Mouse (Mus musculus): ENCODE data around the gene Gm20425. TPM values are rescaled to one million over a fixed set of nuclear protein-coding genes. Genes with fewer than 3 reads are reported as not detected.
A peak's percentile ranks its signal among the peaks of the same experiment; 100 is the strongest.

The Gm20425 gene
- polyA plus RNA-seq, 1 experiment from 2014 or later, result not detected

GRCm38 (mm10) chr9:103234565-103235165, 4.6 kb upstream of the Gm20425 start:
- H3K27ac ChIP-seq (replicated peaks), result no peak overlapping the region
- 49% methylated on average over 7 of the region's 7 CpGs for WGBS

GRCm38 (mm10) chr9:103234059-103234458, 4.0 kb upstream of the Gm20425 start:
- H3K27me3 ChIP-seq, result no peaks in the 10 kb centered on the region
- no peak overlapping the region for H3K4me3 ChIP-seq
- H3K36me3 ChIP-seq, result no peaks in the 10 kb centered on the region
- H3K4me2 ChIP-seq, result no peak overlapping the region
- ATAC-seq (ENCODE audit: low FRiP score, low read depth), result no peak
- H3K4me1 ChIP-seq (replicated peaks), result peaks cover 12% of the 10 kb centered on the region
- no peak overlapping the region for H3K27ac ChIP-seq (replicated peaks)
- H3K9ac ChIP-seq, result no peak overlapping the region
- 80% methylated on average over 7 of the region's 7 CpGs for WGBS
- no peaks in the 10 kb centered on the region for H3K9me3 ChIP-seq

More at GRCm38 (mm10) chr9:103234565-103235165, 4.6 kb upstream of the Gm20425 start:
- Histone ChIP-seq H3K27me3 (no peaks in the 10 kb centered on the region), H3K9me3 (no peaks in the 10 kb centered on the region), H3K36me3 (no peaks in the 10 kb centered on the region), H3K4me2 (no peak overlapping the region), H3K4me1 (replicated peaks) (peaks cover 12% of the 10 kb centered on the region), H3K4me3 (no peak overlapping the region), H3K9ac (no peak overlapping the region)
- ATAC-seq (ENCODE audit: low FRiP score, low read depth), result no peak

DNA sequence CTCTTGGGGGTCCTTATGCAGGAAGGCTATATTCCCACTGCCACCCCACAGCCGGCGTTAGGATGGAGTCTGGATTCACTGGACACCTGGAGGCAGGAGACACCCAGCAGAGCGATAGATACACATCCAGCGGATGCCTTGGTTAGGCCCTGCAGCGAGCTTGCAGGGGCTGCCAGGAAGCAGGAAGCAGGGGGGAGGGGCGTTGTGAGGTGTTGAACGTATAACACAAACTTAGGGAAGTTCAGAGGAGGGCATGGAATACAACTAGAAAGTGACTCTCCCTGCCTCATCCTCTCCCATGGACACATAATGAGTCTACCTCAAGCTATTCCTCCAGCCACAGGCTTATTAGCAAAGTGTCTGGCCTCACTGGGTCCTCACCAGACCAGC, 2.9 kb upstream of the Gm20425 start:
- no peak overlapping the region for H3K9ac ChIP-seq
- H3K4me1 ChIP-seq (replicated peaks), result peaks cover 12% of the 10 kb centered on the region
- no peak overlapping the region for H3K27ac ChIP-seq (replicated peaks)
- no peaks in the 10 kb centered on the region for H3K36me3 ChIP-seq
- no peak overlapping the region for H3K4me2 ChIP-seq
- WGBS, result 81% methylated on average over 7 of the region's 7 CpGs
- H3K9me3 ChIP-seq, result no peaks in the 10 kb centered on the region
- ATAC-seq (ENCODE audit: low FRiP score, low read depth), result no peak
- no peak overlapping the region for H3K4me3 ChIP-seq
- H3K27me3 ChIP-seq, result no peaks in the 10 kb centered on the region

GRCm38 (mm10) chr9:103232232-103233005, 2.3 kb upstream of the Gm20425 start:
- ATAC-seq (ENCODE audit: low FRiP score, low read depth), result no peak
- 94% methylated on average over 7 of the region's 7 CpGs for WGBS
- H3K9me3 ChIP-seq, result no peaks in the 10 kb centered on the region

DNA sequence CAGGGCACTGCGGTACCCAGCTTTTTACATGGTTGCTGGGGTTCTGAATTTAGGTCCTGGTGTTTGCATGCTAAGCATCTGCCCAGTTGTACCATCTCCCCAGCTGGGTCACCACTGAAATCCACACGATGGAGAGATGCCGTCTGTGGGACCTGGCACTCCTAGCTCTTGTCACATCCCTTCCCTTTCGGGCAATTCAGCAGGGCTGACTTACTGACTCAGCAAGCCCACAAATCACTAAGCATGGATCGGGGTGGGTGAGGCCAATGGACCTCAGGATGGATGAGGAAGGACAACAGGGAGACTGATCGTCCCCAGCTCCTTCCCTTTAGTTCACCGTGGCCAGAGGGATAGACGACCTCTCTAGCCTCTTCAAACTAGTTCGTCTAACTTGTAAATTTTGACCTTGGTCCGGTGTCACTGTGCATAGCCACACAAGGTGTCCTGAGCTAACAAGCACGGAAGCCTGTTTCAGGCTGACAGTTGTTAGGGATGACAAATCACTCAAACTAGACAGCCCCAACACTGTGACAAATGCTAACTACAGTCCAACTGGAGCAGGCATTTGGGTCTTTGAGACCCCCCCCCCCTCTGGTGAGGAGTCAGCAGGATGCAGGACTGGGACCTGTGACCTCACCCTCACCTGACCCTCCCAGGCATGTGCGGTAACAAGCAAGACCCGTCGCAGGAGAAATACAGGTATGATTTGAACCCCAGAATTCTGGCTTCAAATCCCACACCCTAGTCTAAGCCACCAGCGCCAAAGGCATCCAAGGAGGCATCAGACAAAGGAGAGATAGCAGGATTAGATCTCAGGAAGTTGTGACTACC, 855 bp downstream of the Gm20425 start:
- Histone ChIP-seq H3K27me3 (no peaks in the 10 kb centered on the region), H3K4me2 (peak overlapping the region; percentile 41; the same call in 1 of the 2 replicates)

More at GRCm38 (mm10) chr9:103232232-103233005, 2.3 kb upstream of the Gm20425 start:
- Histone ChIP-seq H3K36me3 (no peaks in the 10 kb centered on the region), H3K27me3 (no peaks in the 10 kb centered on the region), H3K27ac (replicated peaks) (no peak overlapping the region), H3K4me1 (replicated peaks) (peaks cover 12% of the 10 kb centered on the region), H3K4me2 (no peak overlapping the region), H3K4me3 (no peak overlapping the region), H3K9ac (no peak overlapping the region)

GRCm38 (mm10) chr9:103228370-103229003, 1.6 kb downstream of the Gm20425 start:
- 79% methylated on average over 13 of the region's 13 CpGs for WGBS
- Histone ChIP-seq H3K4me2 (no peak overlapping the region), H3K4me3 (no peak overlapping the region), H3K36me3 (no peaks in the 10 kb centered on the region), H3K9ac (no peak overlapping the region), H3K4me1 (replicated peaks) (peaks cover 12% of the 10 kb centered on the region), H3K27ac (replicated peaks) (no peak overlapping the region), H3K9me3 (no peaks in the 10 kb centered on the region), H3K27me3 (no peaks in the 10 kb centered on the region)
- no peak for ATAC-seq (ENCODE audit: low FRiP score, low read depth)

More for the DNA sequence above, 855 bp downstream of the Gm20425 start:
- ATAC-seq (ENCODE audit: low FRiP score, low read depth), result no peak
- Histone ChIP-seq H3K4me1 (replicated peaks) (peaks cover 12% of the 10 kb centered on the region), H3K27ac (replicated peaks) (no peak overlapping the region), H3K9me3 (no peaks in the 10 kb centered on the region), H3K9ac (no peak overlapping the region), H3K36me3 (no peaks in the 10 kb centered on the region), H3K4me3 (no peak overlapping the region)
- WGBS, result 86% methylated on average over 15 of the region's 15 CpGs

DNA sequence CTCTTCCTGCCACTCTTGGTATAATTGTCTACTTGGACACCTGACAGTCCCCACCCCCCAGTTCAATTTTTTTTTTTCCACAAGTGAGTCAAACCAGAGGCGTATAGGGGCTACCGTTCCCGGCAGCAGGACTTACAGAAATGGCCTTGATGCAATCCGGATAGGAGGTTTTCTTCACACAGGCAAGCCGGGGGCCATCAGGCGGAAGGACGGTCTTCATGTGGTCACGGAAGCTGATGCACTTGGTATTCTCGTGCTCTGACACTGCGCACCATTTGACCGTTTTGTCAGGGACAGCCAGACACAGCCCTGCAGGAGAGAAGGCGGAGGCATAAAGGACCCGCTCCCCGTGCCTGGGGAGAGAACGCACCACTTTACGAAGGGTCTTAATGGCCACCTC, 2.3 kb downstream of the Gm20425 start:
- no peak overlapping the region for H3K4me2 ChIP-seq
- no peak overlapping the region for H3K4me3 ChIP-seq
- no peaks in the 10 kb centered on the region for H3K36me3 ChIP-seq
- no peak overlapping the region for H3K9ac ChIP-seq
- WGBS, result 90% methylated on average over 16 of the region's 16 CpGs
- H3K27me3 ChIP-seq, result no peaks in the 10 kb centered on the region
- H3K9me3 ChIP-seq, result no peaks in the 10 kb centered on the region
- H3K27ac ChIP-seq (replicated peaks), result no peak overlapping the region
- no peak for ATAC-seq (ENCODE audit: low FRiP score, low read depth)
- peaks cover 12% of the 10 kb centered on the region for H3K4me1 ChIP-seq (replicated peaks)

- no peak overlapping the region for H3K27ac ChIP-seq (replicated peaks)
- no peak for ATAC-seq (ENCODE audit: low FRiP score, low read depth)
- no peaks in the 10 kb centered on the region for H3K9me3 ChIP-seq
- no peaks in the 10 kb centered on the region for H3K36me3 ChIP-seq
- H3K4me1 ChIP-seq (replicated peaks), result peaks cover 12% of the 10 kb centered on the region
- H3K9ac ChIP-seq, result no peak overlapping the region
- no peak overlapping the region for H3K4me2 ChIP-seq
- H3K27me3 ChIP-seq, result no peaks in the 10 kb centered on the region
- 92% methylated on average over 15 of the region's 15 CpGs for WGBS
- H3K4me3 ChIP-seq, result no peak overlapping the region
Observed at GRCm38 (mm10) chr9:103226806-103227205, 3.3 kb downstream of the Gm20425 start.

GRCm38 (mm10) chr9:103225464-103225863, 4.6 kb downstream of the Gm20425 start:
- no peaks in the 10 kb centered on the region for H3K9me3 ChIP-seq
- H3K36me3 ChIP-seq, result no peaks in the 10 kb centered on the region
- H3K9ac ChIP-seq, result no peak overlapping the region
- H3K4me3 ChIP-seq, result no peak overlapping the region
- 67% methylated on average over 3 of the region's 3 CpGs for WGBS
- no peak for ATAC-seq (ENCODE audit: low FRiP score, low read depth)
- H3K4me1 ChIP-seq (replicated peaks), result peaks cover 4% of the 10 kb centered on the region
- H3K27ac ChIP-seq (replicated peaks), result no peak overlapping the region
- H3K27me3 ChIP-seq, result no peaks in the 10 kb centered on the region
- no peak overlapping the region for H3K4me2 ChIP-seq

DNA sequence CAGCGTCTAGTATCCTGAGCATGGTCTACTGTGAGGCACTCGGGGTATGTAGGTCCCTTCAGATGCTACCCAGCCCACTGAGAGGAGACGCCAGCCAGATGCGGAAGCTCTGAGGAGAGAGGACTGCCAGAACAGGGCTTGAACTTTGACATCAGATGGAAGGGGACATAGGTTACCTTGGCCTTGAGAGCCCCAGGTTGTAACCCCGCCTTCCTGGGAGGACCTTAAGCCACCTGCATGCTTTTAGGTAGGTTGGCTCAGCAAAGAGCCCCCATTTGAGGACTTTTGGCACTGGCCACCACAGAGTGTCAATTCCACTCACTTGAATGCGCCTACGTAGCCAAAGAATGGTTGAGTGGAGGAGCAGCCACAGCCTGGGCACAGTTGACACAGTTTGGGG, 5.4 kb downstream of the Gm20425 start:
- Histone ChIP-seq H3K36me3 (no peaks in the 10 kb centered on the region), H3K9ac (no peak overlapping the region), H3K27ac (replicated peaks) (no peak overlapping the region), H3K4me3 (no peak overlapping the region), H3K4me2 (no peak overlapping the region), H3K27me3 (no peaks in the 10 kb centered on the region), H3K4me1 (replicated peaks) (no peaks in the 10 kb centered on the region), H3K9me3 (no peaks in the 10 kb centered on the region)
- no peak for ATAC-seq (ENCODE audit: low FRiP score, low read depth)
- 95% methylated on average over 7 of the region's 7 CpGs for WGBS

GRCm38 (mm10) chr9:103214281-103214680, 15.8 kb downstream of the Gm20425 start:
- Histone ChIP-seq H3K4me1 (replicated peaks) (no peaks in the 10 kb centered on the region), H3K36me3 (no peaks in the 10 kb centered on the region), H3K27me3 (no peaks in the 10 kb centered on the region), H3K4me3 (no peak overlapping the region), H3K27ac (replicated peaks) (no peak overlapping the region), H3K4me2 (no peak overlapping the region), H3K9ac (no peak overlapping the region), H3K9me3 (no peaks in the 10 kb centered on the region)
- no peak for ATAC-seq (ENCODE audit: low FRiP score, low read depth)
- 89% methylated on average over 6 of the region's 6 CpGs for WGBS

All from hindbrain, embryonic 15.5 days (tissue).